Mouse (Mus musculus) C3H10T1/2 (cell line): ENCODE data around the gene Chic2. TPM values are rescaled to one million over a fixed set of nuclear protein-coding genes. Genes with fewer than 3 reads are reported as not detected.

Experiments
- polyA plus RNA-seq, 2 experiments: library from polyadenylated mRNA; unstranded; fragments of >200 nt; fragmentation: generic; extraction: Trizol; gene quantifications; one replicate each; pipeline ENCODE4 v1.2.1; 2012; ENCODE audit warnings: missing spikeins in 2 of 2

The Chic2 gene
- 10 to 100 TPM in 1 of 2 experiments, 1 to 10 TPM in 1; 9.1 to 25.9 TPM for polyA plus RNA-seq

DNA sequence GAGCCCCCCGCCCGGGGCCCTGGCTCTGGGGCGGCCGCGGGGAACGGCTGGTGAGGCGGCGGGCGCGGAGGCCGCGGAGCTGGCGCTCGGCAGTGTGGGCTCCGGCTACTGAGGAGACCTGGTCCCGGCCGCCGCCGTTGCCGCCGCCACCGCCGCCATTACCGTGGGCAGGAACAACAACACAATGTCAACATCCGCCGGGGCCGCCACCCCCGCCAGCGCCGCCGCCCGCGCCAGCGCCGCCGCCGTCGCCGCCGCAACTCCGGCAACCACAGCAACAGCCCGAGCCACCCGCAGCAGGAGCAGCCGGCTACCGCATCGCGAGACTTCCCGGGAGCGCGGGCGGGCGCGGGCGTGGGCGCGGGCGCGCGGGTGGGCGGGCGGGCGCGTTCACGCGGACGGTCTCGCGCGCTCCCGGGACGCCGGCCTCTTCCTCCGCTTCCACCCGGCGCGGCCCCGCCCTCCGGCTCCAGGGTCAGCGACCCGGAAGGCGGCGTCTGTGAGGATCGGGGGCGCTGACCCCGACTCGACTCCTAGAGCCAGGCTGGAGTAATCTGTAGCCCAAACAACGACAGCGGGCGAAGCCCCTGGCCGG is at the start of gene Chic2:
Gene Chic2 (minus strand): TSS at position 465 of the 595 bp plus-strand sequence.

DNA sequence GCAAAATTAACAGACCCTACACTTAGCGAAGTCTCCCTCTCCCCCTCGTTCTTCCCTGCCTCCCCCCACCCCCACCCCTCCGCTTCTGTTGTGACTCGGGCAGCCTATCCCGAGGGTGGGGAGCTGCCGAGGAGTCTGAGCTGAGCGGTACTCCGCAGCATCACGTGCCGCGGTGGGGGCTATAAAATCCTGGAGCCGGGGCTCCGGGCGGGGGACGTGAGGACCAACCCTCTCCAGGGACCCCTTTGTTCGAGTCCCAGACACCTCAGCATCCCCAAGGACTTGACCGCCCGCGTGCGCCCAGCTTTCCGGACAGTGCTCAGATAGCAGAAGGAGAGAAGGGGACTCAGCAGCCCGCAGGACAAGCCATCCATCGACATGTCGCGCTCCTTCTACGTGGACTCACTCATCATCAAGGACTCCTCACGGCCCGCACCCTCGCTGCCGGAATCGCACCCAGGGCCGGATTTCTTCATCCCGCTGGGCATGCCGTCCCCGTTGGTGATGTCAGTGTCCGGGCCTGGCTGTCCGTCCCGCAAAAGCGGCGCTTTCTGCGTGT is 30.9 kb upstream of the Chic2 start, which contains the start of gene Gsx2:
Gene Gsx2 (plus strand): TSS at position 219 of the 559 bp plus-strand sequence.

Other genes with a start within 250 kb of the Chic2 start
- gene Gsx2, start 30.8 kb upstream of the Chic2 start, polyA plus RNA-seq = not detected
- gene Pdgfra, start 107.5 kb upstream of the Chic2 start, polyA plus RNA-seq = 10 to 100 TPM in 1 of 2 experiments, 1 to 10 TPM in 1; 2.7 to 63.0 TPM